20 mouse cellular contexts compared by ENCODE assay signal in the genomic region with DNA sequence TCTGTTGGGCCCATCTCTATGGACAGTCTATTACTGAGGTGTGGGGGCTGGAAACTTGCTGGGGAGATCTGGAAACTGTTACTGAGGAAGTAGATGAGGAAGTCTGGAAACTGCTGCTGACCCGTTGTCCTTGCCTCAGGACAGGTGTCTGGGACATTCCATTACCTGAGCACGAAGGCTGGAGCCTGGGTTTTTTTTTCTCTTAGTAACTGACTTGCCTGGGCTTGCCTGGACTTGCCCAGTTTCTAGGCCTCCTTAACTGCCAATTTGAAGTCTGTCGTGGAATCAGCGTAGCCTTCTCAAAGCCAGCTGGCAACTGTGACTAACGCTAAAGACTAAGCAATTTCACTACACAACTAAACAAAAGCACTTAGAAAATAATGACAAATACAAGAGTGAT.
DNase-seq lines count a peak whose midpoint lies in the region; ATAC-seq and TF ChIP-seq lines count a peak whose summit lies in the region.
"Had no signal": no experiment of that assay in that cellular context is flagged by ENCODE, and none has a peak within 500 bp of the region (broad histone marks: within the 10 kb centered on the region; RNA-seq: fewer than 3 reads in every experiment).

No protein-coding gene starts in this region.

- peak; percentile 50 for DNase-seq in kidney, adult 18-20 months
- peak; percentile 6 for DNase-seq in R1 (ENCODE audit: low read depth, low spot score)
- DNase-seq in kidney, postnatal 14 days = peak; percentile 29
- DNase-seq in left cerebral cortex, adult 11 months (ENCODE audit: low spot score) = no peak
- no peak for DNase-seq in urinary bladder, postnatal 25 days (ENCODE audit: low spot score)
- DNase-seq: cerebellum, postnatal 25 days; gastrocnemius, postnatal 36 days; heart, postnatal 14 days; right cerebral cortex, postnatal 25 days had no signal

- H3K4me3 ChIP-seq in kidney, embryonic 16.5 days (ENCODE audit: low read length) = no peak overlapping the region
- H3K4me3 ChIP-seq in ES-Bruce4 (ENCODE audit: low read depth, low read length) = no peak overlapping the region
- H3K4me3 ChIP-seq: embryonic facial prominence, embryonic 12.5 days; heart, embryonic 10.5 days; liver, embryonic 12.5 days; lung, embryonic 15.5 days; midbrain, embryonic 12.5 days; neural tube, embryonic 13.5 days had no signal

- H3K27ac ChIP-seq in kidney, embryonic 16.5 days (ENCODE audit: low read length) = no peak overlapping the region
- peak overlapping the region; percentile 63 for H3K27ac ChIP-seq in ES-Bruce4 (ENCODE audit: insufficient read depth, low read length)
- H3K27ac ChIP-seq: embryonic facial prominence, embryonic 12.5 days; heart, embryonic 10.5 days; hindbrain, embryonic 14.5 days; liver, embryonic 12.5 days; lung, embryonic 15.5 days; midbrain, embryonic 12.5 days; neural tube, embryonic 13.5 days had no signal

- H3K4me2 ChIP-seq in kidney, embryonic 16.5 days (replicated peaks; ENCODE audit: low read depth, low read length) = no peak overlapping the region
- H3K4me2 ChIP-seq: embryonic facial prominence, embryonic 12.5 days; hindbrain, embryonic 14.5 days; liver, embryonic 12.5 days; lung, embryonic 15.5 days; midbrain, embryonic 12.5 days; neural tube, embryonic 13.5 days had no signal

- no peak for TF ChIP-seq CTCF in ES-Bruce4 (IDR thresholded peaks at IDR 0.05; ENCODE audit: low read depth, low read length)

- H3K9me3 ChIP-seq in kidney, embryonic 16.5 days (ENCODE audit: low read length) = no peaks in the 10 kb centered on the region
- peaks cover 6% of the 10 kb centered on the region; the same call in 1 of the 2 replicates for H3K9me3 ChIP-seq in ES-Bruce4 (replicated peaks; ENCODE audit: control insufficient read depth, insufficient read depth, low read length, poor library complexity, severe bottlenecking)
- H3K9me3 ChIP-seq: heart, embryonic 10.5 days; liver, embryonic 12.5 days; lung, embryonic 15.5 days; midbrain, embryonic 12.5 days had no signal

- TF ChIP-seq POLR2A in ES-Bruce4 (IDR thresholded peaks at IDR 0.05; ENCODE audit: insufficient read depth, low read length) = no peak

- no peak overlapping the region for H3K9ac ChIP-seq in kidney, embryonic 16.5 days (replicated peaks; ENCODE audit: low read length)
- no peak overlapping the region for H3K9ac ChIP-seq in ES-Bruce4 (ENCODE audit: low read depth, poor library complexity, severe bottlenecking)
- H3K9ac ChIP-seq: embryonic facial prominence, embryonic 12.5 days; hindbrain, embryonic 14.5 days; liver, embryonic 12.5 days; lung, embryonic 15.5 days; midbrain, embryonic 12.5 days; neural tube, embryonic 13.5 days had no signal

- H3K36me3 ChIP-seq in kidney, embryonic 16.5 days (ENCODE audit: insufficient read depth, low read length) = no peaks in the 10 kb centered on the region
- no peaks in the 10 kb centered on the region for H3K36me3 ChIP-seq in ES-Bruce4 (ENCODE audit: control insufficient read depth, insufficient read depth, low read length, poor library complexity, severe bottlenecking)
- H3K36me3 ChIP-seq: embryonic facial prominence, embryonic 12.5 days; heart, embryonic 10.5 days; liver, embryonic 12.5 days; lung, embryonic 15.5 days; midbrain, embryonic 12.5 days; neural tube, embryonic 13.5 days had no signal

- ATAC-seq in kidney, embryonic 16.5 days (ENCODE audit: low FRiP score, low TSS enrichment) = no peak
- ATAC-seq: CD4-positive, CD25-positive, alpha-beta regulatory T cell, adult 4 months; intestine, postnatal 0 days; liver, embryonic 12.5 days had no signal

- H3K4me1 ChIP-seq in kidney, embryonic 16.5 days (ENCODE audit: insufficient read depth, low read length) = no peaks in the 10 kb centered on the region
- H3K4me1 ChIP-seq in ES-Bruce4 (ENCODE audit: control insufficient read depth, insufficient read depth, low read length) = no peaks in the 10 kb centered on the region
- H3K4me1 ChIP-seq: heart, embryonic 10.5 days; liver, embryonic 12.5 days; lung, embryonic 15.5 days; midbrain, embryonic 12.5 days; neural tube, embryonic 13.5 days had no signal

- WGBS in kidney, embryonic 16.5 days = 75% methylated on average over 5 of the region's 5 CpGs

- no peak for TF ChIP-seq EP300 in ES-Bruce4 (IDR thresholded peaks at IDR 0.05; ENCODE audit: insufficient read depth, low read depth, low read length)

- no peaks in the 10 kb centered on the region for H3K27me3 ChIP-seq in kidney, embryonic 16.5 days (ENCODE audit: insufficient read depth, low read length)
- H3K27me3 ChIP-seq in ES-Bruce4 (ENCODE audit: control insufficient read depth, insufficient read depth, low read length, poor library complexity, severe bottlenecking) = no peaks in the 10 kb centered on the region
- H3K27me3 ChIP-seq: embryonic facial prominence, embryonic 12.5 days; liver, embryonic 12.5 days; lung, embryonic 15.5 days; midbrain, embryonic 12.5 days; neural tube, embryonic 13.5 days had no signal

Comparison
In these comparisons a context has a peak if more than half of its experiments do, and no peak if none do; other contexts are left out.
1. DNase-seq: peak in kidney, adult 18-20 months (single experiment), R1 (single experiment) and kidney, postnatal 14 days (single experiment); none in left cerebral cortex, adult 11 months (single experiment) and urinary bladder, postnatal 25 days (single experiment).